Mouse (Mus musculus): ENCODE measurements around the gene Zfp607b.

Zfp607b gene

GRCm38 (mm10) chr7:27688815-27689612 is at the start of gene Zfp607b:
TSS of gene Zfp607b (plus strand) at chr7:27689340.
- peak; percentile 98 for DNase-seq (ENCODE audit: low spot score)

GRCm38 (mm10) chr7:27644471-27644870 is 44.7 kb upstream of the Zfp607b start:
- DNase-seq (ENCODE audit: low spot score) = no peak

- no peak for DNase-seq (ENCODE audit: low spot score)
Observed at GRCm38 (mm10) chr7:27646516-27646915, 42.6 kb upstream of the Zfp607b start.

GRCm38 (mm10) chr7:27647281-27648002 is 41.7 kb upstream of the Zfp607b start:
- no peak for DNase-seq (ENCODE audit: low spot score)

- DNase-seq (ENCODE audit: low spot score) = no peak
Observed at GRCm38 (mm10) chr7:27649723-27650122, 39.4 kb upstream of the Zfp607b start.

- DNase-seq (ENCODE audit: low spot score) = peak; percentile 63
Observed at GRCm38 (mm10) chr7:27650949-27651348, 38.2 kb upstream of the Zfp607b start.

- peak; percentile 44 for DNase-seq (ENCODE audit: low spot score)
Observed at GRCm38 (mm10) chr7:27653681-27654437, 35.3 kb upstream of the Zfp607b start, which contains the start of gene Ttc9b. TSS of gene Ttc9b (plus strand) at chr7:27653915.

GRCm38 (mm10) chr7:27654607-27655276 is 34.4 kb upstream of the Zfp607b start:
- DNase-seq (ENCODE audit: low spot score) = no peak

- DNase-seq (ENCODE audit: low spot score) = no peak
Observed at GRCm38 (mm10) chr7:27655545-27655944, 33.6 kb upstream of the Zfp607b start.

- no peak for DNase-seq (ENCODE audit: low spot score)
Observed at GRCm38 (mm10) chr7:27656600-27656999, 32.5 kb upstream of the Zfp607b start.

- DNase-seq (ENCODE audit: low spot score) = no peak
Observed at GRCm38 (mm10) chr7:27657824-27658395, 31.2 kb upstream of the Zfp607b start.

- DNase-seq (ENCODE audit: low spot score) = no peak
Observed at GRCm38 (mm10) chr7:27658712-27659663, 30.2 kb upstream of the Zfp607b start.

GRCm38 (mm10) chr7:27662038-27662437 is 27.1 kb upstream of the Zfp607b start:
- DNase-seq (ENCODE audit: low spot score) = no peak

GRCm38 (mm10) chr7:27673064-27673574 is 16.0 kb upstream of the Zfp607b start:
- DNase-seq (ENCODE audit: low spot score) = no peak

GRCm38 (mm10) chr7:27673575-27674131 is 15.5 kb upstream of the Zfp607b start:
- DNase-seq (ENCODE audit: low spot score) = no peak

- no peak for DNase-seq (ENCODE audit: low spot score)
Observed at GRCm38 (mm10) chr7:27674195-27674521, 15.0 kb upstream of the Zfp607b start.

GRCm38 (mm10) chr7:27674522-27675221 is 14.5 kb upstream of the Zfp607b start, which contains the start of gene Map3k10:
TSS of gene Map3k10 (minus strand) at chr7:27674598.
- DNase-seq (ENCODE audit: low spot score) = peak; percentile 92

GRCm38 (mm10) chr7:27675222-27675612 is 13.9 kb upstream of the Zfp607b start:
- no peak for DNase-seq (ENCODE audit: low spot score)

GRCm38 (mm10) chr7:27683218-27683617 is 5.9 kb upstream of the Zfp607b start:
- no peak for DNase-seq (ENCODE audit: low spot score)

All from T-cell, adult 2 months (primary cell).